Mouse (Mus musculus): ENCODE measurements around the gene Pycr2. TPM values are rescaled to one million over a fixed set of nuclear protein-coding genes. Genes with fewer than 3 reads are reported as not detected.
"Not testable (repeated sequence)": the region's sequence is repeated elsewhere in the genome, so short reads cannot be mapped to it uniquely, and the experiment has no call there.

The Pycr2 gene
- polyA plus RNA-seq, 1 experiment from 2014 or later = 57.5 TPM

DNA sequence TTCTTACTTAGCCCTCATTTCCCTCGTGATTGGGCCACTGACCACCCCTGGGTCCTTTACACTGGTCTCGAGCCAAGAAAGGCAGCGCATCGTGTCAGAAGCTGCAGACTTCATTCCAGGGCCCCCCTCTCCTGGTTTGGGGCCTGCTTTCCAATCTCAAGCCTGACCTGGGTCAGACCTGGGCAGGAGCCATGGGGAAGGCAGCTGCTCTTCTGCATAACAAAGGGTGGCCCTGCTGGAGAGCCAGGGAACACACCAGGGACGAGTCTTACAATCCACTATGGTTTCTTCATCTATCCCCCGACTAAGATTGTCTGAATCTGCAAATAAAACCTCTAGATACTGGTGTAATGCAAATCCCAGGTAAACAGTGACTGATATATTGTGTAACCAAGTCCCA lies 29.6 kb downstream of the Pycr2 start:
- Histone ChIP-seq H3K9me3 (ENCODE audit: low read length) (no peaks in the 10 kb centered on the region), H3K9ac (replicated peaks; ENCODE audit: low read depth) (no peak overlapping the region), H3K36me3 (ENCODE audit: insufficient read depth, low read length) (no peaks in the 10 kb centered on the region), H3K4me2 (replicated peaks; ENCODE audit: low read depth, low read length) (no peak overlapping the region), H3K4me3 (ENCODE audit: low read depth, low read length) (no peak overlapping the region), H3K27ac (ENCODE audit: low read length) (no peak overlapping the region), H3K27me3 (replicated peaks; ENCODE audit: insufficient read depth, low read length) (peaks cover 7% of the 10 kb centered on the region; the same call in 1 of the 2 replicates), H3K4me1 (ENCODE audit: insufficient read depth, low read depth, low read length) (no peaks in the 10 kb centered on the region)
- 30% methylated on average over 6 of the region's 6 CpGs for WGBS
- no peak for TF ChIP-seq EP300 (IDR thresholded peaks at IDR 0.05)
- no peak for TF ChIP-seq CTCF (IDR thresholded peaks at IDR 0.05)
- DNase-seq (ENCODE audit: low spot score) (no peak), ATAC-seq (no peak)

DNA sequence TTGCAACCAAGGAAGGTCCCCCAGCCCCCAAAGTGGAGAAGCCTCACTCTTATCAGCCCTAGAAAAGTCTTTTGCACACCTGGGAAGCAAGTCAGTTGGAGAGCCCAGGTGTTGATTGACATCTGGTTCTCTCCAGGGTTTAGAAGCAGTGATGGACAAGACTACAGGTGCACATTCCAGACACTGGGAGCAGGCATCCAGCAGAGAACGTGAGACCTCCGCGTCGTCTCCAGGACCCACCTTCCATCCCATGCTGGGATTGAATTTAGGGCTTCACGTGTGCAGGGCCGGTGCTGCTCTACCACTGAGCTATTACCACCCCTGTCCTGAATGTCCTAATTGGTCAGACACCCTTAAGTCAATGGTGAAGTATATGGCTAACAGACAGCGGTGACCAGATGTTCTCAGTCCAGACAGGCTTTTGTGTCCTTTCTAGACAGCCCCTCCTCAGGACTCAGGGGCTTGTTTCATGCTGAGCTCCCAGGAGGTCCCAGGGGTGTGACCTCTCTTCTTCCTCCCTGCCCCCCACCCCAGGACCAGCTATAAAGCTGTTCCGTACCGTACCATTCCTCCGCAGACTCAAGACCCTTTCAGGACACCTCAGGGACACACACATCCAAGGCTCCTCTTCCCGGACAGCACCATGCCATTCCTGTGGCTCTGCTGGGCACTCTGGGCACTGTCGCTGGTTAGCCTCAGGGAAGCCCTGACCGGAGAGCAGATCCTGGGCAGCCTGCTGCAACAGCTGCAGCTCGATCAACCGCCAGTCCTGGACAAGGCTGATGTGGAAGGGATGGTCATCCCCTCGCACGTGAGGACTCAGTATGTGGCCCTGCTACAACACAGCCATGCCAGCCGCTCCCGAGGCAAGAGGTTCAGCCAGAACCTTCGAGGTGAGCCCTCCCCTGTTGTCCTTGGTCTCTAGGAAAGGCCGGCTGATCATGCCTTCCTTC lies 30.6 kb downstream of the Pycr2 start, which contains the start of gene Lefty1:
Lefty1 (plus strand) TSS at position 556 of the 953 bp plus-strand sequence.
- TF ChIP-seq EP300 (IDR thresholded peaks at IDR 0.05) (no peak), CTCF (IDR thresholded peaks at IDR 0.05) (no peak; the same call in 1 of the 2 replicates)
- Histone ChIP-seq H3K27ac (ENCODE audit: low read length) (no peak within 1 kb of the TSS), H3K9me3 (ENCODE audit: low read length) (no peaks in the 10 kb centered on the region), H3K4me3 (ENCODE audit: low read depth, low read length) (no peak within 1 kb of the TSS), H3K36me3 (ENCODE audit: insufficient read depth, low read length) (no peaks in the 10 kb centered on the region), H3K4me2 (replicated peaks; ENCODE audit: low read depth, low read length) (no peak within 1 kb of the TSS), H3K27me3 (replicated peaks; ENCODE audit: insufficient read depth, low read length) (peaks cover 7% of the 10 kb centered on the region; the same call in 1 of the 2 replicates), H3K4me1 (ENCODE audit: insufficient read depth, low read depth, low read length) (no peaks in the 10 kb centered on the region), H3K9ac (replicated peaks; ENCODE audit: low read depth) (no peak within 1 kb of the TSS)
- DNase-seq (ENCODE audit: low spot score) (no peak), ATAC-seq (no peak)
- 21% methylated on average over 21 of the region's 21 CpGs for WGBS

DNA sequence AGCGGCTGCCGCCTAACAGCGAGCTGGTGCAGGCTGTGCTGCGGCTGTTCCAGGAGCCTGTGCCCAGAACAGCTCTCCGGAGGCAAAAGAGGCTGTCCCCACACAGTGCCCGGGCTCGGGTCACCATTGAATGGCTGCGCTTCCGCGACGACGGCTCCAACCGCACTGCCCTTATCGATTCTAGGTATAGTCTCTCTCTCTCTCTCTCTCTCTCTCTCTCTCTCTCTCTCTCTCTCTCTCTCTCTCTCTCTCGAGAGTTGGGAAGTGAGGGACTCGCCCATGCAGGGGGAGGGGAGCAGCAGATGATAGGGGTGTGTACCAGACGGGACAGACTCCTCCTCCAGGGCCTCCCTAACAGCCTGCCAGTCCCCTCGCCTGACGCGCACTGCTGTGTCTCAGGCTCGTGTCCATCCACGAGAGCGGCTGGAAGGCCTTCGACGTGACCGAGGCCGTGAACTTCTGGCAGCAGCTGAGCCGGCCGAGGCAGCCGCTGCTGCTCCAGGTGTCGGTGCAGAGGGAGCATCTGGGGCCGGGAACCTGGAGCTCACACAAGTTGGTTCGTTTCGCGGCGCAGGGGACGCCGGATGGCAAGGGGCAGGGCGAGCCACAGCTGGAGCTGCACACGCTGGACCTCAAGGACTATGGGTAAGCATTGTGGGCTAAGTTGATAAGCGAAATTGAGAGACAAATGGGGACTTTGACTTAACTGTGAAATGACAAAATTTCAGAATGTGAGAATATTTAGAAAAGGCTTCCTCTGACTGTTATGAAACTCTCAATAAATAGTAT lies 32.7 kb downstream of the Pycr2 start:
- not testable (repeated sequence) for H3K4me1 ChIP-seq (ENCODE audit: insufficient read depth, low read depth, low read length); H3K27me3 ChIP-seq (replicated peaks; ENCODE audit: insufficient read depth, low read length); H3K9ac ChIP-seq (replicated peaks; ENCODE audit: low read depth); H3K36me3 ChIP-seq (ENCODE audit: insufficient read depth, low read length); H3K27ac ChIP-seq (ENCODE audit: low read length); H3K9me3 ChIP-seq (ENCODE audit: low read length)
- DNase-seq (ENCODE audit: low spot score) = peak; percentile 71
- H3K4me3 ChIP-seq (ENCODE audit: low read depth, low read length) = peak overlapping the region; percentile 19
- peak; percentile 89 for ATAC-seq
- 4% methylated on average over 32 of the region's 41 CpGs for WGBS
- peak overlapping the region; percentile 42 for H3K4me2 ChIP-seq (replicated peaks; ENCODE audit: low read depth, low read length)

DNA sequence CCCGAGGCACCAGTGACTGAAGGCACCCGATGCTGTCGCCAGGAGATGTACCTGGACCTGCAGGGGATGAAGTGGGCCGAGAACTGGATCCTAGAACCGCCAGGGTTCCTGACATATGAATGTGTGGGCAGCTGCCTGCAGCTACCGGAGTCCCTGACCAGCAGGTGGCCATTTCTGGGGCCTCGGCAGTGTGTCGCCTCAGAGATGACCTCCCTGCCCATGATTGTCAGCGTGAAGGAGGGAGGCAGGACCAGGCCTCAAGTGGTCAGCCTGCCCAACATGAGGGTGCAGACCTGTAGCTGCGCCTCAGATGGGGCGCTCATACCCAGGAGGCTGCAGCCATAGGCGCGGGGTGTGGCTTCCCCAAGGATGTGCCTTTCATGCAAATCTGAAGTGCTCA lies 33.5 kb downstream of the Pycr2 start:
- H3K4me2 ChIP-seq (replicated peaks; ENCODE audit: low read depth, low read length); H3K36me3 ChIP-seq (ENCODE audit: insufficient read depth, low read length); ATAC-seq; DNase-seq (ENCODE audit: low spot score); H3K9ac ChIP-seq (replicated peaks; ENCODE audit: low read depth); H3K27ac ChIP-seq (ENCODE audit: low read length); H3K4me3 ChIP-seq (ENCODE audit: low read depth, low read length); H3K27me3 ChIP-seq (replicated peaks; ENCODE audit: insufficient read depth, low read length); H3K9me3 ChIP-seq (ENCODE audit: low read length); H3K4me1 ChIP-seq (ENCODE audit: insufficient read depth, low read depth, low read length): not testable (repeated sequence)
- 70% methylated on average over 12 of the region's 13 CpGs for WGBS

DNA sequence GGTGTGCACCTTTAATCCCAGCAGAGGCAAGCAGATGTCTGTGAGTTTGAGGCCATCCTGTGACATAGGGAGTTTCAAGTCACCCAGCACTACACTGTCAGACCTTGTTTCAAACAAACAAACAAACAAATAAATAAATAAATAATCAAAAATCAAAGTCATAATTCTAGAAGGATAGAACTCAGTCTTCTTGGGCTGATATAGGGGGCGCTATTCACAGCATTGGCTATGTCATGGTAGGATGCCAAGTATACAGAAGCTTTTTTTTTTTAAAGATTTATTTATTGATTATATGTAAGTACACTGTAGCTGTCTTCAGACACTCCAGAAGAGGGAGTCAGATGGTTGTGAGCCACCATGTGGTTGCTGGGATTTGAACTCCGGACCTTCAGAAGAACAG lies 34.7 kb downstream of the Pycr2 start:
- not testable (repeated sequence) for H3K27ac ChIP-seq (ENCODE audit: low read length); H3K4me2 ChIP-seq (replicated peaks; ENCODE audit: low read depth, low read length); H3K27me3 ChIP-seq (replicated peaks; ENCODE audit: insufficient read depth, low read length); H3K9ac ChIP-seq (replicated peaks; ENCODE audit: low read depth); H3K4me3 ChIP-seq (ENCODE audit: low read depth, low read length); DNase-seq (ENCODE audit: low spot score); H3K9me3 ChIP-seq (ENCODE audit: low read length); H3K4me1 ChIP-seq (ENCODE audit: insufficient read depth, low read depth, low read length); H3K36me3 ChIP-seq (ENCODE audit: insufficient read depth, low read length); ATAC-seq
- WGBS = 79% methylated on average over 2 of the region's 2 CpGs
- TF ChIP-seq CTCF (IDR thresholded peaks at IDR 0.05) = peak; percentile 42

DNA sequence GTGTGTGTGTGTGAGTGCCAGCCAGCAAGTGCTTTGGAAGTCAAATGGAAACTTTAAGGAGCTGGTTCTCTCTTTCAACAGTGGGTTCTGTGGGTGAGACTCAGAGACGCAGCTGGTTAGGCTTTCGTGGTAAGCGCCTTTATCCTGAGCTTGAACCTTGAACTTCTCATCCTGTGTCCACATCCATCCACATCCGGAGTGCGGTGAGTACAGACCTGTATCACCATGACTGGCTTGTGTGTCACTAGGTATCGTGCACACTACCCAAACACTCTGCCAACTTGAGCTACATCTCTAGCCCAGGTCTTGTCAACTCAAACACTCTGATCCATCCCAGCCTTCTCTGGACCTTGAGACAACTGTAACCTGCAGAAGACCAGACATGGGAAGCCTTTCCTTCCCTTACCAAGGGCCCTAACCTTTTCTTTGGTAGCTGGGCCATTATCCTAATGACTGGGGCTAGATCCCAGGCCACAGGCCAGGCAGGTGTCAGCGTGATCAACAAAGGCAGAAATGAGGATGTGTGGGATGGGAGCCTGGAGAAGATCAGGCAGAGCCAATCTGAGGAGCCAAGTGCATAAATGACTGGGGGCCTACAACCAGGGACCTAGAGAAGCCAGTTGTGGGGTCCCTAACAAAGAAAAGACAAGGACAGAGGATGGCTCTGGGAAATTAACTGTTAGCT lies 36.8 kb downstream of the Pycr2 start:
- TF ChIP-seq CTCF (IDR thresholded peaks at IDR 0.05) (no peak), EP300 (IDR thresholded peaks at IDR 0.05) (no peak)
- H3K9ac ChIP-seq (replicated peaks; ENCODE audit: low read depth) = no peak overlapping the region
- peaks cover 17% of the 10 kb centered on the region for H3K4me1 ChIP-seq (ENCODE audit: insufficient read depth, low read depth, low read length)
- no peaks in the 10 kb centered on the region for H3K36me3 ChIP-seq (ENCODE audit: insufficient read depth, low read length)
- DNase-seq (ENCODE audit: low spot score) = no peak
- H3K27me3 ChIP-seq (replicated peaks; ENCODE audit: insufficient read depth, low read length) = no peaks in the 10 kb centered on the region; the same call in 1 of the 2 replicates
- H3K4me3 ChIP-seq (ENCODE audit: low read depth, low read length) = no peak overlapping the region
- H3K4me2 ChIP-seq (replicated peaks; ENCODE audit: low read depth, low read length) = peak overlapping the region; percentile 78
- ATAC-seq = no peak
- WGBS = 83% methylated on average over 7 of the region's 7 CpGs
- H3K9me3 ChIP-seq (ENCODE audit: low read length) = no peaks in the 10 kb centered on the region
- no peak overlapping the region for H3K27ac ChIP-seq (ENCODE audit: low read length)
